Mouse (Mus musculus) embryonic fibroblast, embryonic 13.5 days (primary cell): ENCODE measurements around the gene Stk38.

Experiments
- CTCF ChIP-seq: IDR thresholded peaks from 2 replicates; pipeline ENCODE4 v1.5.1; 2011; ENCODE audit warnings: mild to moderate bottlenecking, control low read depth, low read length, moderate library complexity, borderline replicate concordance; ENCODE audit not compliant: insufficient read depth
- POLR2A ChIP-seq: IDR thresholded peaks from 2 replicates; pipeline ENCODE4 v1.6.1; 2011; ENCODE audit warnings: low read depth, mild to moderate bottlenecking, control low read depth, low read length, moderate library complexity

DNA sequence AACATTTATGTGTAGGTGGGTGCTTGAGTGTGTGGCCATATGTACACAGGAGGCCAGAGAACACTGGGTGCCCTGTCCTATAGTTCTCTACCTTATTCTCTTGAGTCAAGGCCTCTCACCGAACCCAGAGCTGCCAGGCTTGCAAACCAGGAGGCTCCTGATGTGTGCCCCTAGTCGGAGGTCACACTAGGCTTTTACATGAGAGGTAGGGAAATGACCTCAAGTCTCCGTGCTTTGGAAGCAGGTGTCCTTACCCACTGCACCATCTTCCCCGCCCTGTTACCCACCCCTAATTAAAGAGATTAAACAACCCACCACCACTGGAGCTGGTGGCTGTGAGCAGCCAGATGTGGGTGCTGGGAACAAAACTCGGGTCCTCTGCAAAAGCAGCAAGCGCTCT is 15.6 kb upstream of the Stk38 start:
- TF ChIP-seq CTCF (no peak), POLR2A (no peak)
